Mouse (Mus musculus): ENCODE data around the gene Bpifc. TPM values are rescaled to one million over a fixed set of nuclear protein-coding genes. Genes with fewer than 3 reads are reported as not detected.

The Bpifc gene
- polyA plus RNA-seq, 1 experiment from 2014 or later = 0.14 TPM

GRCm38 (mm10) chr10:86050522-86050921, 38.8 kb upstream of the Bpifc start:
- no peak overlapping the region for H3K4me3 ChIP-seq (ENCODE audit: low read depth, low read length)
- peaks cover 9% of the 10 kb centered on the region; the same call in 1 of the 2 replicates for H3K36me3 ChIP-seq (ENCODE audit: insufficient read depth, low read length)
- H3K27ac ChIP-seq (ENCODE audit: low read length) = no peak overlapping the region
- H3K4me2 ChIP-seq (replicated peaks; ENCODE audit: low read depth, low read length) = no peak overlapping the region
- TF ChIP-seq EP300 (IDR thresholded peaks at IDR 0.05) = no peak
- TF ChIP-seq CTCF (IDR thresholded peaks at IDR 0.05) = no peak
- no peak overlapping the region for H3K9ac ChIP-seq (replicated peaks; ENCODE audit: low read depth)
- ATAC-seq = no peak
- no peaks in the 10 kb centered on the region for H3K27me3 ChIP-seq (replicated peaks; ENCODE audit: insufficient read depth, low read length)
- no peak for DNase-seq (ENCODE audit: low spot score)
- no peaks in the 10 kb centered on the region for H3K4me1 ChIP-seq (ENCODE audit: insufficient read depth, low read depth, low read length)
- no peaks in the 10 kb centered on the region for H3K9me3 ChIP-seq (ENCODE audit: low read length)
- WGBS = 96% methylated on average over 2 of the region's 2 CpGs

GRCm38 (mm10) chr10:86047786-86048185, 36.1 kb upstream of the Bpifc start:
- Histone ChIP-seq H3K4me2 (replicated peaks; ENCODE audit: low read depth, low read length) (no peak overlapping the region), H3K9ac (replicated peaks; ENCODE audit: low read depth) (no peak overlapping the region), H3K36me3 (ENCODE audit: insufficient read depth, low read length) (peaks cover 19% of the 10 kb centered on the region), H3K4me3 (ENCODE audit: low read depth, low read length) (no peak overlapping the region), H3K4me1 (ENCODE audit: insufficient read depth, low read depth, low read length) (no peaks in the 10 kb centered on the region), H3K27ac (ENCODE audit: low read length) (no peak overlapping the region), H3K9me3 (ENCODE audit: low read length) (no peaks in the 10 kb centered on the region), H3K27me3 (replicated peaks; ENCODE audit: insufficient read depth, low read length) (no peaks in the 10 kb centered on the region)
- WGBS = 92% methylated on average over 9 of the region's 9 CpGs
- TF ChIP-seq CTCF (IDR thresholded peaks at IDR 0.05) (no peak), EP300 (IDR thresholded peaks at IDR 0.05) (no peak)
- DNase-seq (ENCODE audit: low spot score) = no peak
- ATAC-seq = no peak

GRCm38 (mm10) chr10:86046371-86046770, 34.7 kb upstream of the Bpifc start:
- H3K4me2 ChIP-seq (replicated peaks; ENCODE audit: low read depth, low read length) = no peak overlapping the region
- no peaks in the 10 kb centered on the region for H3K4me1 ChIP-seq (ENCODE audit: insufficient read depth, low read depth, low read length)
- ATAC-seq = no peak
- 89% methylated on average over 1 of the region's 1 CpGs for WGBS
- no peak for DNase-seq (ENCODE audit: low spot score)
- TF ChIP-seq CTCF (IDR thresholded peaks at IDR 0.05) (no peak), EP300 (IDR thresholded peaks at IDR 0.05) (no peak)
- no peak overlapping the region for H3K27ac ChIP-seq (ENCODE audit: low read length)
- H3K27me3 ChIP-seq (replicated peaks; ENCODE audit: insufficient read depth, low read length) = no peaks in the 10 kb centered on the region
- H3K36me3 ChIP-seq (ENCODE audit: insufficient read depth, low read length) = peaks cover 20% of the 10 kb centered on the region
- H3K9me3 ChIP-seq (ENCODE audit: low read length) = no peaks in the 10 kb centered on the region
- no peak overlapping the region for H3K9ac ChIP-seq (replicated peaks; ENCODE audit: low read depth)
- no peak overlapping the region for H3K4me3 ChIP-seq (ENCODE audit: low read depth, low read length)

- 90% methylated on average over 8 of the region's 8 CpGs for WGBS
- TF ChIP-seq EP300 (IDR thresholded peaks at IDR 0.05) (no peak), CTCF (IDR thresholded peaks at IDR 0.05) (no peak)
- H3K27ac ChIP-seq (ENCODE audit: low read length) = no peak overlapping the region
- peaks cover 20% of the 10 kb centered on the region for H3K36me3 ChIP-seq (ENCODE audit: insufficient read depth, low read length)
- no peaks in the 10 kb centered on the region for H3K4me1 ChIP-seq (ENCODE audit: insufficient read depth, low read depth, low read length)
- no peaks in the 10 kb centered on the region for H3K27me3 ChIP-seq (replicated peaks; ENCODE audit: insufficient read depth, low read length)
- no peak overlapping the region for H3K4me2 ChIP-seq (replicated peaks; ENCODE audit: low read depth, low read length)
- DNase-seq (ENCODE audit: low spot score) (no peak), ATAC-seq (no peak)
- no peaks in the 10 kb centered on the region for H3K9me3 ChIP-seq (ENCODE audit: low read length)
- no peak overlapping the region for H3K9ac ChIP-seq (replicated peaks; ENCODE audit: low read depth)
- no peak overlapping the region for H3K4me3 ChIP-seq (ENCODE audit: low read depth, low read length)
Observed at GRCm38 (mm10) chr10:86044066-86044465, 32.4 kb upstream of the Bpifc start.

GRCm38 (mm10) chr10:86043651-86044050, 32.0 kb upstream of the Bpifc start:
- 81% methylated on average over 4 of the region's 4 CpGs for WGBS
- no peak for DNase-seq (ENCODE audit: low spot score)
- ATAC-seq = no peak
- Histone ChIP-seq H3K4me3 (ENCODE audit: low read depth, low read length) (no peak overlapping the region), H3K4me1 (ENCODE audit: insufficient read depth, low read depth, low read length) (no peaks in the 10 kb centered on the region), H3K27ac (ENCODE audit: low read length) (no peak overlapping the region), H3K36me3 (ENCODE audit: insufficient read depth, low read length) (peaks cover 20% of the 10 kb centered on the region), H3K27me3 (replicated peaks; ENCODE audit: insufficient read depth, low read length) (no peaks in the 10 kb centered on the region), H3K4me2 (replicated peaks; ENCODE audit: low read depth, low read length) (no peak overlapping the region), H3K9ac (replicated peaks; ENCODE audit: low read depth) (no peak overlapping the region), H3K9me3 (ENCODE audit: low read length) (no peaks in the 10 kb centered on the region)
- no peak for TF ChIP-seq EP300 (IDR thresholded peaks at IDR 0.05)
- no peak for TF ChIP-seq CTCF (IDR thresholded peaks at IDR 0.05)

GRCm38 (mm10) chr10:86034007-86034728, 22.5 kb upstream of the Bpifc start:
- H3K4me1 ChIP-seq (ENCODE audit: insufficient read depth, low read depth, low read length) = no peaks in the 10 kb centered on the region
- H3K9ac ChIP-seq (replicated peaks; ENCODE audit: low read depth) = no peak overlapping the region
- DNase-seq (ENCODE audit: low spot score) (no peak), ATAC-seq (no peak)
- H3K9me3 ChIP-seq (ENCODE audit: low read length) = no peaks in the 10 kb centered on the region
- WGBS = 50% methylated on average over 2 of the region's 2 CpGs
- H3K27me3 ChIP-seq (replicated peaks; ENCODE audit: insufficient read depth, low read length) = no peaks in the 10 kb centered on the region
- no peak overlapping the region for H3K4me2 ChIP-seq (replicated peaks; ENCODE audit: low read depth, low read length)
- H3K36me3 ChIP-seq (ENCODE audit: insufficient read depth, low read length) = peaks cover 12% of the 10 kb centered on the region
- TF ChIP-seq EP300 (IDR thresholded peaks at IDR 0.05) (no peak; the same call in 1 of the 2 replicates), CTCF (IDR thresholded peaks at IDR 0.05) (no peak)
- H3K4me3 ChIP-seq (ENCODE audit: low read depth, low read length) = no peak overlapping the region
- no peak overlapping the region for H3K27ac ChIP-seq (ENCODE audit: low read length)

Data from lung, postnatal 0 days (tissue).